Mouse (Mus musculus): ENCODE measurements at regions not wholly inside any gene's neighbourhood (a gene's known extent, or its start where the extent isn't known, plus 50 kb on each side); places are given as distances from the start of the nearest gene placed in this dataset.

- in situ Hi-C loops (cut with MboI, MseI): no loop called here
Measured at GRCm38 (mm10) chr12:94749747-94750515, 942.1 kb upstream of the Flrt2 start.

- in situ Hi-C loops (cut with MboI, MseI): no loop called here
Measured at GRCm38 (mm10) chr12:94755754-94756153, 936.3 kb upstream of the Flrt2 start.

GRCm38 (mm10) chr12:94795913-94796615, 896.0 kb upstream of the Flrt2 start:
- in situ Hi-C loops (cut with MboI, MseI): no loop called here

GRCm38 (mm10) chr12:94804692-94805091, 887.3 kb upstream of the Flrt2 start:
- in situ Hi-C loops (cut with MboI, MseI): loop anchor here (10.0 kb wide), 1 partner anchor 1700 kb away; no protein-coding TSS in a partner anchor

- in situ Hi-C loops (cut with MboI, MseI): no loop called here
Measured at GRCm38 (mm10) chr12:94831400-94831799, 860.6 kb upstream of the Flrt2 start.

- in situ Hi-C loops (cut with MboI, MseI): no loop called here
Measured at GRCm38 (mm10) chr12:94862720-94863119, 829.3 kb upstream of the Flrt2 start.

GRCm38 (mm10) chr12:94910816-94911215, 781.2 kb upstream of the Flrt2 start:
- in situ Hi-C loops (cut with MboI, MseI): no loop called here

GRCm38 (mm10) chr12:94943067-94943466, 749.0 kb upstream of the Flrt2 start:
- in situ Hi-C loops (cut with MboI, MseI): no loop called here

All from T-helper 2 cell (primary cell).